Mouse (Mus musculus) hindbrain, embryonic 16.5 days (tissue): Measurements from ENCODE around the gene Eml1. TPM values are rescaled to one million over a fixed set of nuclear protein-coding genes. Genes with fewer than 3 reads are reported as not detected.

ENCODE experiments used
- ATAC-seq: fragments of 200-750 bp; cut with Nextera tagmentation; 2 replicates; pipeline ENCODE4 v1.8.0; 2017; ENCODE audit warnings: moderate TSS enrichment, moderate library complexity
- H3K27ac ChIP-seq: fragments of 300-500 bp; sonication (generic); 2 replicates; pipeline ENCODE4 v1.5.1; 2014; ENCODE audit warnings: low read depth, mild to moderate bottlenecking, control low read depth, low read length, moderate library complexity
- H3K27me3 ChIP-seq: fragments of 300-500 bp; sonication (generic); replicated peaks from 2 replicates; pipeline ENCODE4 v1.6.1; 2014; ENCODE audit warnings: low read length; ENCODE audit not compliant: control insufficient read depth, insufficient read depth
- H3K36me3 ChIP-seq: fragments of 300-500 bp; sonication (generic); 2 replicates; pipeline ENCODE4 v1.6.1; 2014; ENCODE audit warnings: mild to moderate bottlenecking, low read length, moderate library complexity, mixed read lengths; ENCODE audit not compliant: control insufficient read depth, insufficient read depth
- H3K4me1 ChIP-seq: fragments of 300-500 bp; sonication (generic); 2 replicates; pipeline ENCODE4 v1.6.1; 2014; ENCODE audit warnings: low read depth, low read length; ENCODE audit not compliant: control insufficient read depth, insufficient read depth
- H3K4me2 ChIP-seq: fragments of 300-500 bp; sonication (generic); 2 replicates; pipeline ENCODE4 v1.6.1; 2014; ENCODE audit warnings: mild to moderate bottlenecking, low read length, control low read depth, moderate library complexity
- H3K4me3 ChIP-seq: fragments of 300-500 bp; sonication (generic); 2 replicates; pipeline ENCODE4 v1.5.1; 2014; ENCODE audit warnings: mild to moderate bottlenecking, low read length, control low read depth, moderate library complexity
- H3K9ac ChIP-seq: fragments of 300-500 bp; sonication (generic); 2 replicates; pipeline ENCODE4 v1.6.1; 2014; ENCODE audit warnings: low read depth, mild to moderate bottlenecking, control low read depth, low read length, moderate library complexity
- H3K9me3 ChIP-seq: fragments of 300-500 bp; sonication (generic); 2 replicates; pipeline ENCODE4 v1.6.1; 2014; ENCODE audit warnings: mild to moderate bottlenecking, low read length, moderate library complexity; ENCODE audit not compliant: control insufficient read depth
- WGBS: fragments of 180-500 bp; shearing (Covaris S2); extraction: QIAGEN DNeasy Blood & Tissue Kit; methylation state at CpG from one replicate; pipeline ENCODE4 v1.1.7; 2014; 5-methylcytosine and 5-hydroxymethylcytosine counted together
- polyA plus RNA-seq: library from polyadenylated mRNA; unstranded; fragments of >200 nt; fragmentation: Nextera tagmentation; extraction: Ambion mirVana; gene quantifications from 2 replicates; pipeline ENCODE4 v1.2.1, GENCODE M21; 2015

The Eml1 gene
- polyA plus RNA-seq, 1 experiment from 2014 or later: 59.3 TPM

GRCm38 (mm10) chr12:108554861-108555556, 184.3 kb downstream of the Eml1 start:
- Histone ChIP-seq H3K9ac (peak overlapping the region; percentile 99), H3K27ac (peak overlapping the region; percentile 94), H3K36me3 (no peaks in the 10 kb centered on the region), H3K4me3 (peak overlapping the region; percentile 85), H3K27me3 (no peaks in the 10 kb centered on the region), H3K4me2 (peak overlapping the region; percentile 84), H3K4me1 (peaks cover 38% of the 10 kb centered on the region), H3K9me3 (no peaks in the 10 kb centered on the region)
- under 1% methylated on average over 60 of the region's 100 CpGs for WGBS
- ATAC-seq: peak; percentile 61

GRCm38 (mm10) chr12:108558194-108558593, 187.4 kb downstream of the Eml1 start:
- Histone ChIP-seq H3K9ac (no peak overlapping the region), H3K9me3 (no peaks in the 10 kb centered on the region), H3K36me3 (no peaks in the 10 kb centered on the region), H3K4me1 (peaks cover 38% of the 10 kb centered on the region), H3K27me3 (no peaks in the 10 kb centered on the region), H3K4me2 (peak overlapping the region; percentile 39), H3K4me3 (no peak overlapping the region), H3K27ac (no peak overlapping the region)
- no peak for ATAC-seq

- WGBS: 69% methylated on average over 3 of the region's 3 CpGs
Observed at GRCm38 (mm10) chr12:108563238-108563637, 192.5 kb downstream of the Eml1 start.

GRCm38 (mm10) chr12:108564910-108565506, 194.3 kb downstream of the Eml1 start:
- Histone ChIP-seq H3K9ac (no peak overlapping the region), H3K27ac (no peak overlapping the region)

More at GRCm38 (mm10) chr12:108563238-108563637, 192.5 kb downstream of the Eml1 start:
- Histone ChIP-seq H3K27me3 (no peaks in the 10 kb centered on the region), H3K4me2 (no peak overlapping the region), H3K9ac (no peak overlapping the region), H3K4me1 (peaks cover 24% of the 10 kb centered on the region), H3K36me3 (no peaks in the 10 kb centered on the region), H3K4me3 (no peak overlapping the region), H3K27ac (no peak overlapping the region), H3K9me3 (no peaks in the 10 kb centered on the region)
- no peak for ATAC-seq

GRCm38 (mm10) chr12:108579156-108579871, 208.6 kb downstream of the Eml1 start:
- Histone ChIP-seq H3K27ac (no peak overlapping the region), H3K36me3 (no peaks in the 10 kb centered on the region), H3K9ac (no peak overlapping the region), H3K9me3 (no peaks in the 10 kb centered on the region), H3K27me3 (no peaks in the 10 kb centered on the region), H3K4me2 (no peak overlapping the region), H3K4me1 (no peaks in the 10 kb centered on the region; the same call in 1 of the 2 replicates), H3K4me3 (no peak overlapping the region)
- no peak for ATAC-seq
- WGBS: 83% methylated on average over 7 of the region's 7 CpGs

More at GRCm38 (mm10) chr12:108564910-108565506, 194.3 kb downstream of the Eml1 start:
- 19% methylated on average over 12 of the region's 12 CpGs for WGBS
- no peaks in the 10 kb centered on the region for H3K36me3 ChIP-seq
- ATAC-seq: peak; percentile 50; the same call in 1 of the 2 replicates
- H3K4me2 ChIP-seq: no peak overlapping the region
- H3K4me1 ChIP-seq: peaks cover 17% of the 10 kb centered on the region
- no peaks in the 10 kb centered on the region for H3K9me3 ChIP-seq
- no peak overlapping the region for H3K4me3 ChIP-seq
- H3K27me3 ChIP-seq: no peaks in the 10 kb centered on the region

- no peak overlapping the region for H3K27ac ChIP-seq
- no peak overlapping the region for H3K4me2 ChIP-seq
- H3K4me1 ChIP-seq: no peaks in the 10 kb centered on the region; the same call in 1 of the 2 replicates
- ATAC-seq: no peak
- WGBS: 75% methylated on average over 1 of the region's 1 CpGs
- no peak overlapping the region for H3K4me3 ChIP-seq
- no peak overlapping the region for H3K9ac ChIP-seq
- H3K36me3 ChIP-seq: 0 out of 2 replicates have a peak, but pooled peaks cover 2% of the 10 kb centered on the region
- H3K27me3 ChIP-seq: no peaks in the 10 kb centered on the region
- H3K9me3 ChIP-seq: no peaks in the 10 kb centered on the region
Observed at GRCm38 (mm10) chr12:108583775-108584174, 213.0 kb downstream of the Eml1 start.

Other genes starting within 250 kb of the Eml1 start
- gene Setd3, start 191.6 kb upstream of the Eml1 start, polyA plus RNA-seq: 93.6 and 97.6 TPM in 2 replicates
- gene Ccnk, start 191.4 kb upstream of the Eml1 start, polyA plus RNA-seq: 2.2 and 2.6 TPM in 2 replicates
- 7.5 and 10.2 TPM in 2 replicates for gene Ccdc85c, start 95.5 kb upstream of the Eml1 start, polyA plus RNA-seq
- 2.6 and 2.9 TPM in 2 replicates for gene Hhipl1, start 64.7 kb upstream of the Eml1 start, polyA plus RNA-seq
- gene Cyp46a1, start 36.6 kb upstream of the Eml1 start, polyA plus RNA-seq: 38.3 and 40.1 TPM in 2 replicates
- 186 and 204 TPM in 2 replicates for gene Evl, start 183.8 kb downstream of the Eml1 start, polyA plus RNA-seq